Mouse (Mus musculus) heart, postnatal 25 days (tissue): ENCODE results near the gene Atp6v0a1. TPM values are rescaled to one million over a fixed set of nuclear protein-coding genes. Genes with fewer than 3 reads are reported as not detected.

Source experiments
- DNase-seq: peaks from one replicate; pipeline ENCODE4 v3.0.0; 2022; ENCODE audit warnings: low spot score
- intact Hi-C: fragments of 180-260 bp; cut with DNase I; formaldehyde crosslinking; loops from one replicate; pipeline ENCODE4 v1.15.1; 2025
- total RNA-seq, 2 experiments: library from RNA; stranded (reverse); gene quantifications; 2 replicates each; pipeline ENCODE4 v1.2.3; 2021

Gene Atp6v0a1
- total RNA-seq, 2 experiments from 2014 or later = 84.7 to 87.3 TPM

- intact Hi-C loops = no loop called here
- DNase-seq = no peak
These were observed 61.7 kb downstream of the Atp6v0a1 start for GRCm38 (mm10) chr11:101070987-101071386.

- intact Hi-C loops = no loop called here
- DNase-seq = no peak
These were observed 62.7 kb downstream of the Atp6v0a1 start for GRCm38 (mm10) chr11:101071810-101072428.

GRCm38 (mm10) chr11:101078121-101078520 is 68.9 kb downstream of the Atp6v0a1 start, which contains the start of gene Hsd17b1:
Gene Hsd17b1, plus strand, starts transcription at chr11:101078411.
- DNase-seq = no peak
- intact Hi-C loops = no loop called here

- intact Hi-C loops = no loop called here
- no peak for DNase-seq
These were observed 70.5 kb downstream of the Atp6v0a1 start for GRCm38 (mm10) chr11:101079746-101080145.

- intact Hi-C loops = no loop called here
- DNase-seq = no peak
These were observed 71.2 kb downstream of the Atp6v0a1 start for GRCm38 (mm10) chr11:101080421-101080820.

GRCm38 (mm10) chr11:101081659-101082058 is 72.4 kb downstream of the Atp6v0a1 start:
- intact Hi-C loops = loop anchor here (1.0 kb wide), 1 partner anchor 93 kb away; no protein-coding TSS in a partner anchor
- no peak for DNase-seq

GRCm38 (mm10) chr11:101082208-101083082 is 73.2 kb downstream of the Atp6v0a1 start, which contains the start of gene Coasy:
Gene Coasy, plus strand, starts transcription at chr11:101082565.
- intact Hi-C loops = loop anchor here (1.0 kb wide), 1 partner anchor 92 kb away; no protein-coding TSS in a partner anchor
- DNase-seq = peak; percentile 71

- intact Hi-C loops = no loop called here
- DNase-seq = no peak
These were observed 73.9 kb downstream of the Atp6v0a1 start for GRCm38 (mm10) chr11:101083083-101083697.

GRCm38 (mm10) chr11:101084246-101084645 is 75.0 kb downstream of the Atp6v0a1 start:
- intact Hi-C loops = no loop called here
- no peak for DNase-seq

- DNase-seq = no peak
These were observed 75.6 kb downstream of the Atp6v0a1 start for GRCm38 (mm10) chr11:101084811-101085210.

GRCm38 (mm10) chr11:101085617-101086322 is 76.5 kb downstream of the Atp6v0a1 start:
- intact Hi-C loops = loop anchor here (5.0 kb wide), 1 partner anchor 167 kb away; the partner anchor contains the start of gene Vps25

More at GRCm38 (mm10) chr11:101084811-101085210, 75.6 kb downstream of the Atp6v0a1 start:
- intact Hi-C loops = loop anchor here (5.0 kb wide), 1 partner anchor 167 kb away; the partner anchor contains the start of gene Vps25

GRCm38 (mm10) chr11:101086323-101086674 is 77.0 kb downstream of the Atp6v0a1 start:
- no peak for DNase-seq
- intact Hi-C loops = loop anchor here (5.0 kb wide), 1 partner anchor 166 kb away; the partner anchor contains the start of gene Vps25

More at GRCm38 (mm10) chr11:101085617-101086322, 76.5 kb downstream of the Atp6v0a1 start:
- no peak for DNase-seq

- DNase-seq = peak; percentile 85
- intact Hi-C loops = loop anchor here (5.0 kb wide), 1 partner anchor 165 kb away; the partner anchor contains the start of gene Vps25
These were observed 77.8 kb downstream of the Atp6v0a1 start, which contains the start of gene Mlx for GRCm38 (mm10) chr11:101086756-101087681. Gene Mlx, plus strand, starts transcription at chr11:101087277.

- no peak for DNase-seq
- intact Hi-C loops = loop anchor here (5.0 kb wide), 1 partner anchor 165 kb away; the partner anchor contains the start of gene Vps25
These were observed 78.4 kb downstream of the Atp6v0a1 start for GRCm38 (mm10) chr11:101087682-101088055.

- no peak for DNase-seq
- intact Hi-C loops = loop anchor here (5.0 kb wide), 1 partner anchor 162 kb away; the partner anchor contains the start of gene Vps25
These were observed 80.7 kb downstream of the Atp6v0a1 start for GRCm38 (mm10) chr11:101089931-101090330.

GRCm38 (mm10) chr11:101094930-101095313 is 85.7 kb downstream of the Atp6v0a1 start:
- DNase-seq = no peak
- intact Hi-C loops = loop anchor here (1.0 kb wide), 1 partner anchor 24 kb away; the partner anchor contains the start of genes Retreg3 and Tubg1

- DNase-seq = peak; percentile 90
- intact Hi-C loops = loop anchor here (1.0 kb wide), 2 partner anchors 24 to 79 kb away; partner anchors contain the start of genes Retreg3 and Tubg1
These were observed 86.2 kb downstream of the Atp6v0a1 start, which contains the start of gene Psmc3ip for GRCm38 (mm10) chr11:101095314-101096024. Gene Psmc3ip, minus strand, starts transcription at chr11:101095436.
